23 mouse cellular contexts compared by ENCODE assay signal in the genomic region with DNA sequence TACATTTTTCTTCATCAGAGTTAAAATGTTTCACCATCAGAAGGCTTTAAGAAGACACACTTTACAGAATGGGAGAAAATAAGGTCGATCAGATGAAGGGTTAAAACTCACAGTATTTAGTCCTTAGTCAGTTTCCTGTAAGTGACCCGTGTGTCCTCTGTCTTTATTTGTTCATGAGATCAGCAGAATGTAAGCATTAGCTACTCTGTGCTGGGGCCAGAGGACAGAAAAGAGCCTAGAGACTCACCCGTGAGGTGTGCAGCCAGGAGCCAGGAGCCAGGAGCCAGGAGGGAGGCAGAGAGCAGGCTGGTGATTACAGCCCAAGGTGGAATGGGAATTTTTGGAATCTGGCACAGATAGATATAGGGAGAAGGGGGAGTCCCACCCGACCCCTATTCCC.
"Had no signal": no experiment of that assay in that cellular context is flagged by ENCODE, and none has a peak within 500 bp of the region (broad histone marks: within the 10 kb centered on the region; RNA-seq: fewer than 3 reads in every experiment).

No protein-coding gene starts in this region.

- H3K9ac ChIP-seq: forebrain, postnatal 0 days; heart, embryonic 13.5 days; heart, embryonic 15.5 days; hindbrain, embryonic 13.5 days; hindbrain, embryonic 15.5 days; limb, embryonic 12.5 days had no signal

- H3K4me1 ChIP-seq: heart, embryonic 13.5 days; heart, embryonic 15.5 days; hindbrain, embryonic 15.5 days; limb, embryonic 10.5 days; limb, embryonic 12.5 days had no signal

- H3K4me2 ChIP-seq: heart, embryonic 11.5 days; heart, embryonic 13.5 days; heart, embryonic 15.5 days; hindbrain, embryonic 13.5 days; hindbrain, embryonic 15.5 days; limb, embryonic 12.5 days had no signal

- H3K9me3 ChIP-seq: heart, embryonic 13.5 days; heart, embryonic 15.5 days; hindbrain, embryonic 13.5 days; hindbrain, embryonic 15.5 days; limb, embryonic 10.5 days; limb, embryonic 12.5 days had no signal

- H3K27me3 ChIP-seq: heart, embryonic 13.5 days; heart, embryonic 15.5 days; hindbrain, embryonic 15.5 days had no signal

- DNase-seq: forebrain, postnatal 0 days; gastrocnemius, postnatal 14 days; gastrocnemius, postnatal 36 days; heart, adult 18-20 months; heart, postnatal 14 days; heart, postnatal 36 days; kidney, adult 11 months; kidney, adult 2 months; kidney, adult 9 months; kidney, postnatal 10 days; kidney, postnatal 25 days; kidney, postnatal 4 days had no signal

- ATAC-seq: forebrain, postnatal 0 days; hindbrain, postnatal 0 days; intestine, embryonic 16.5 days had no signal

- H3K4me3 ChIP-seq: heart, embryonic 13.5 days; heart, embryonic 15.5 days; hindbrain, embryonic 13.5 days; hindbrain, embryonic 15.5 days; layer of hippocampus, adult 2 months; left cerebral cortex, adult 2 months; limb, embryonic 10.5 days; limb, embryonic 12.5 days had no signal

- H3K36me3 ChIP-seq: heart, embryonic 13.5 days; heart, embryonic 15.5 days; hindbrain, embryonic 13.5 days; hindbrain, embryonic 15.5 days; limb, embryonic 10.5 days; limb, embryonic 12.5 days had no signal

- H3K27ac ChIP-seq: heart, embryonic 13.5 days; heart, embryonic 15.5 days; hindbrain, embryonic 13.5 days; hindbrain, embryonic 15.5 days; hindbrain, postnatal 0 days; layer of hippocampus, adult 2 months; left cerebral cortex, adult 2 months; limb, embryonic 10.5 days; limb, embryonic 12.5 days had no signal
